Mouse (Mus musculus) forebrain, embryonic 14.5 days (tissue): ENCODE measurements at regions not wholly inside any gene's neighbourhood (a gene's known extent, or its start where the extent isn't known, plus 50 kb on each side); places are given as distances from the start of the nearest gene placed in this dataset.

Experiments
- ATAC-seq: fragments of 200-750 bp; cut with Nextera tagmentation; 2 replicates; pipeline ENCODE4 v1.8.0; 2017; ENCODE audit warnings: mild to moderate bottlenecking, moderate library complexity
- DNase-seq: peaks from one replicate; pipeline ENCODE4 v3.0.0-alpha.2; 2015; ENCODE audit warnings: low spot score
- H3K27ac ChIP-seq: fragments of 300-500 bp; sonication (generic); 2 replicates; pipeline ENCODE4 v1.5.1; 2014; ENCODE audit warnings: low read depth, mild to moderate bottlenecking, control low read depth, low read length, moderate library complexity
- H3K27me3 ChIP-seq: fragments of 300-500 bp; sonication (generic); replicated peaks from 2 replicates; pipeline ENCODE4 v1.6.1; 2014; ENCODE audit warnings: low read length, control low read depth, mixed read lengths; ENCODE audit not compliant: control insufficient read depth, insufficient read depth
- H3K36me3 ChIP-seq: fragments of 300-500 bp; sonication (generic); 2 replicates; pipeline ENCODE4 v1.6.1; 2014; ENCODE audit warnings: low read length, control low read depth; ENCODE audit not compliant: control insufficient read depth, insufficient read depth
- H3K4me1 ChIP-seq: fragments of 300-500 bp; sonication (generic); 2 replicates; pipeline ENCODE4 v1.6.1; 2014; ENCODE audit warnings: antibody characterized with exemption, low read length, control low read depth; ENCODE audit not compliant: control insufficient read depth, insufficient read depth
- H3K4me2 ChIP-seq: fragments of 300-500 bp; sonication (generic); 2 replicates; pipeline ENCODE4 v1.6.1; 2014; ENCODE audit warnings: mild to moderate bottlenecking, control low read depth, low read length
- H3K4me3 ChIP-seq: fragments of 300-500 bp; sonication (generic); 2 replicates; pipeline ENCODE4 v1.5.1; 2014; ENCODE audit warnings: low read depth, low read length, control low read depth
- H3K9ac ChIP-seq: fragments of 300-500 bp; sonication (generic); 2 replicates; pipeline ENCODE4 v1.6.1; 2014; ENCODE audit warnings: mild to moderate bottlenecking, low read length, control low read depth, moderate library complexity
- H3K9me3 ChIP-seq: fragments of 300-500 bp; sonication (generic); replicated peaks from 2 replicates; pipeline ENCODE4 v1.6.1; 2016; ENCODE audit warnings: low read length, control low read depth, mixed read lengths; ENCODE audit not compliant: control insufficient read depth
- WGBS: fragments of 180-500 bp; shearing (Covaris S2); extraction: QIAGEN DNeasy Blood & Tissue Kit; methylation state at CpG from one replicate; pipeline ENCODE4 v1.1.7; 2014; 5-methylcytosine and 5-hydroxymethylcytosine counted together

DNA sequence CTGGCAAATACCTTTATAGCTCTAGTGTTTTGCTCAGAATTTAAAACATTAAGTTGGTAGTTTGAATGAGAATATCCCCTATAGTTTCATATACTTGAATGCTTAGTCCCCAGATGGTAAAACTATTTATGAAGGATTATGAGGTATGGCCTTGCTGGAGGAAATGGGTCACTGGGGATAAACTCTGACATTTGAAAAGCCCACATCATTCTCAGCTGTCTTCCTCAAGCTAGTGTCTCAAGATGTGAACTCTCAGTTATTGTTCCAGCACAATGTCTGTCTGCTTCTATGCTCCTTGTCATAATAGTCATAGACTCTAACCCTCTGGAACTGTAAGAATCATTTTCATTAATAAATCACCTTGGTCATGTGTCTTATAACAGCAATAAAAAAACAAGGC, 2004.1 kb upstream of the Gm8797 start:
- Histone ChIP-seq H3K4me3 (no peak overlapping the region), H3K4me1 (no peaks in the 10 kb centered on the region), H3K27ac (no peak overlapping the region), H3K4me2 (no peak overlapping the region), H3K9ac (no peak overlapping the region), H3K36me3 (no peaks in the 10 kb centered on the region), H3K9me3 (no peaks in the 10 kb centered on the region), H3K27me3 (no peaks in the 10 kb centered on the region)
- DNase-seq (no peak), ATAC-seq (no peak)

- H3K9ac ChIP-seq, result no peak overlapping the region
Observed at GRCm38 (mm10) chr3:3751596-3752251, 1998.9 kb upstream of the Gm8797 start.

DNA sequence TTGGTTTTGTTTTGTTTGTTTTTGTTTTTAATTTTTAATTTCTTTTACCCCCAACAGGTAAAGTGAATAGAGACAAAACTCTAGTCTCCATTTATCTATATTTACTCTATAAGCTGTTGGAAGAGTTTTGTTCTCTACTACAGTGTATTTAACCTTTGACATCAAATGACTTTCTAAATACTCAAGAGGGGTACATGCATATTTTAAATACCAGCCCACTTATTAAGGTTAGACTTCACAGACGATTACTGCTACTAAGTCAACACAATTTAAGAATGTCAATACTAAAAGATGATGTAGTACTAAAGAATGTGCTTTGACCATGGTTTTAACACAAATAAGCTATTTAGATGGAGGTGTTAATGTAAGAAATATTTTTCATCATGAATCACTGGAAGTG, 1989.3 kb upstream of the Gm8797 start:
- ATAC-seq (no peak), DNase-seq (no peak)
- Histone ChIP-seq H3K4me1 (no peaks in the 10 kb centered on the region), H3K27ac (no peak overlapping the region), H3K36me3 (no peaks in the 10 kb centered on the region), H3K4me2 (no peak overlapping the region), H3K9me3 (no peaks in the 10 kb centered on the region), H3K9ac (no peak overlapping the region), H3K27me3 (no peaks in the 10 kb centered on the region), H3K4me3 (no peak overlapping the region)
- 91% methylated on average over 1 of the region's 1 CpGs for WGBS

More at GRCm38 (mm10) chr3:3751596-3752251, 1998.9 kb upstream of the Gm8797 start:
- 7% methylated on average over 5 of the region's 5 CpGs for WGBS
- Histone ChIP-seq H3K36me3 (no peaks in the 10 kb centered on the region), H3K4me2 (no peak overlapping the region), H3K27ac (no peak overlapping the region), H3K4me1 (no peaks in the 10 kb centered on the region), H3K9me3 (no peaks in the 10 kb centered on the region), H3K27me3 (no peaks in the 10 kb centered on the region), H3K4me3 (no peak overlapping the region)
- ATAC-seq (peak; percentile 71), DNase-seq (peak; percentile 76)

DNA sequence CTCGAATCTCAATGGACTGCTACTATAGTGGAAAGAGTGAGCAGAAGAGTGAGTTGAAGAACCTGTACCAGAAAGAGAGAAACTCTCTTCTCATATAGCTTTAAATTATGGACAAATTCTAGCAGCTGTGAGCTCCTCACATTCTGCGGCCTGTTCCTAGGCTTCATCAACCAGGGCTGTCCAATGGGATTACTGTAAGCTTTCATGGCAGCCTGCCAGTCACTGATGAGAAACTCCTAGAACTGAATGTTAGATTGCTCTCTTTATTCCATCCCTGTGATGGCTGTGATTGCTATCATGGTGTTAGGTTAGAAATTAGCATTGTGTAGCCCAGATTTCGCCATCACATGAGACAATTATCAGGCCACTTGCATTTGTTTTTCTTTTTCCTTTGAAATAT, 1966.4 kb upstream of the Gm8797 start:
- Histone ChIP-seq H3K4me3 (no peak overlapping the region), H3K4me2 (no peak overlapping the region), H3K4me1 (no peaks in the 10 kb centered on the region), H3K27ac (no peak overlapping the region), H3K36me3 (no peaks in the 10 kb centered on the region), H3K9ac (no peak overlapping the region), H3K9me3 (no peaks in the 10 kb centered on the region), H3K27me3 (no peaks in the 10 kb centered on the region)
- DNase-seq, result peak; percentile 79
- peak; percentile 63; the same call in 1 of the 2 replicates for ATAC-seq
- 63% methylated on average over 3 of the region's 3 CpGs for WGBS

- Histone ChIP-seq H3K4me2 (no peak overlapping the region), H3K36me3 (no peaks in the 10 kb centered on the region), H3K27ac (no peak overlapping the region), H3K27me3 (no peaks in the 10 kb centered on the region), H3K9me3 (no peaks in the 10 kb centered on the region), H3K4me3 (no peak overlapping the region), H3K4me1 (no peaks in the 10 kb centered on the region), H3K9ac (no peak overlapping the region)
- ATAC-seq (no peak), DNase-seq (peak; percentile 46)
- WGBS, result 63% methylated on average over 2 of the region's 2 CpGs
Observed at GRCm38 (mm10) chr3:3786039-3786438, 1964.6 kb upstream of the Gm8797 start.

DNA sequence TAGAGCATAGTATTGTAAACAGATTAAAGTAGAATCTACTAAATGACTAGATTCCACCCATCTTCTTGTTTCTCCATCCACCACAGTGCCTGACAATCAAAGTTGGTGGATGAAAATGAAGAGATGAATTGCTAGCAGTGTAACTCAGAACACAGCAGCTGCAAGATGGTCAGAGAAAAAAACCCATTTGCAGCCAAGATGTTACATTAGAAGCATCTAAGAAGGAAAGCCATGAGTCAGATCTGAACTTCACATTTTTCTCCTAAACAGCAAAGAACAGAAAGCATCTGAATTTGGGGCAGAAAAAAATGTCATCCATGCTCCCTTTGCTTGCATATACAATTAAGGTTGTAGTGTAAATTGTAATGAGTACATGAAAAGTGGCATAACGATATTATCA, 1942.8 kb upstream of the Gm8797 start:
- 96% methylated on average over 1 of the region's 1 CpGs for WGBS

GRCm38 (mm10) chr3:3829020-3829419, 1921.6 kb upstream of the Gm8797 start:
- ATAC-seq (no peak), DNase-seq (no peak)
- no peaks in the 10 kb centered on the region for H3K9me3 ChIP-seq
- WGBS, result 85% methylated on average over 4 of the region's 4 CpGs
- no peak overlapping the region for H3K4me3 ChIP-seq
- H3K36me3 ChIP-seq, result no peaks in the 10 kb centered on the region
- no peak overlapping the region for H3K27ac ChIP-seq
- H3K4me2 ChIP-seq, result no peak overlapping the region
- no peaks in the 10 kb centered on the region for H3K4me1 ChIP-seq
- no peaks in the 10 kb centered on the region for H3K27me3 ChIP-seq
- H3K9ac ChIP-seq, result no peak overlapping the region

More for the DNA sequence above, 1942.8 kb upstream of the Gm8797 start:
- H3K27ac ChIP-seq, result no peak overlapping the region
- ATAC-seq, result no peak
- H3K4me3 ChIP-seq, result no peak overlapping the region
- H3K36me3 ChIP-seq, result no peaks in the 10 kb centered on the region
- H3K27me3 ChIP-seq, result no peaks in the 10 kb centered on the region
- H3K4me1 ChIP-seq, result no peaks in the 10 kb centered on the region
- no peak overlapping the region for H3K4me2 ChIP-seq
- H3K9me3 ChIP-seq, result no peaks in the 10 kb centered on the region
- no peak for DNase-seq
- no peak overlapping the region for H3K9ac ChIP-seq

GRCm38 (mm10) chr3:3831411-3832286, 1919.0 kb upstream of the Gm8797 start:
- peak; percentile 87 for DNase-seq
- peak; percentile 94 for ATAC-seq
- H3K9me3 ChIP-seq, result no peaks in the 10 kb centered on the region

More at GRCm38 (mm10) chr3:3831411-3832286, 1919.0 kb upstream of the Gm8797 start:
- no peaks in the 10 kb centered on the region for H3K27me3 ChIP-seq
- no peak overlapping the region for H3K9ac ChIP-seq
- 31% methylated on average over 7 of the region's 7 CpGs for WGBS
- H3K4me3 ChIP-seq, result no peak overlapping the region
- no peaks in the 10 kb centered on the region for H3K36me3 ChIP-seq
- no peak overlapping the region for H3K4me2 ChIP-seq
- no peaks in the 10 kb centered on the region for H3K4me1 ChIP-seq
- H3K27ac ChIP-seq, result no peak overlapping the region
